Mouse (Mus musculus): ENCODE results near the gene Gm6309. TPM values are rescaled to one million over a fixed set of nuclear protein-coding genes. Genes with fewer than 3 reads are reported as not detected.
"Not testable (repeated sequence)": the region's sequence is repeated elsewhere in the genome, so short reads cannot be mapped to it uniquely, and the experiment has no call there.

Gene Gm6309
- polyA plus RNA-seq, 1 experiment from 2014 or later: not detected

DNA sequence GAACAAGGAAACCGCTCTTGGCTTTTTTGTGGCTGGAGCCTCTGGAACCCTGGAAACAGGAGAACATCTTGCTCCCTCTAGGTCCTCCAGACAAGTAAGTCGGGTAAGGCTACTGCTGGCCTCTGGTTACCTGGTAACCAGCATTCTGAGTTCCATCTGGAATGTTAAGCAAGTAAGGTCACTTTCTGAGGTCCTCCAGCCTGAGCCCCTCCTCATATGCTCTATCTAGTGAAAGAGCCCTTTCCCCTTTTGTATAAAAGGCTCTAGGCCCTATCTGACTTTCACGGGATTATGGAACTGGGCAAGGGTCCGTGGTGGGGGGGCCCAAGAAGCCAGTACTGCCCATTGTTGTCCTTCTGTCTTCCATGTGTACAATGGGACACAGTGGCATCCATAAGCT, 14.7 kb upstream of the Gm6309 start, which contains the start of gene 1700001J03Rik:
Gene 1700001J03Rik, minus strand, starts transcription at position 101 of the 400 bp plus-strand sequence.
- 63% methylated on average over 4 of the region's 4 CpGs for WGBS (ENCODE audit: insufficient replicate concordance)
- not testable (repeated sequence) for H3K9me3 ChIP-seq (replicated peaks); H3K36me3 ChIP-seq; H3K4me3 ChIP-seq (replicated peaks); H3K27ac ChIP-seq; H3K9ac ChIP-seq; H3K4me1 ChIP-seq (replicated peaks); ATAC-seq (ENCODE audit: low read depth); H3K4me2 ChIP-seq; H3K27me3 ChIP-seq; DNase-seq

DNA sequence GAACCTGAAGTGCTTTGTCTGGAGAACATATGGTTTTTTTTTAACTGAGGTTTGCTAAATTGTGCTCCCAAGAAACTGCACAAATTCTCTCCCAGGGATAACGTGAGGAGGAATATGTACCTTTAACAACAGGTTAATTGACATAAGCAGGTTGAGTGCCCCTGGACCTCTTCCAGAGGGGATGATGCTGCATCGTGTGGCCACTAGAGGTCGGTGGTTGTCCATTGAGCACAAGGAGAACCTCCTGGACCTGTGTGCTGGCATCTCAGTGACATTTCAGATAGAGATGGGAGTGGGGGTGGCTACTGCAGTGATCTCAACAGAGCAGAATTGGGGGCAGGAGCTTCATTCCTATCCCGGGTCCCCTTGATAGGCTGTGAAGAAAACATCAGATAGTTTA, 2.2 kb upstream of the Gm6309 start:
- H3K27ac ChIP-seq; ATAC-seq (ENCODE audit: low read depth); H3K4me1 ChIP-seq (replicated peaks); H3K36me3 ChIP-seq; H3K4me2 ChIP-seq; DNase-seq; H3K27me3 ChIP-seq; H3K9me3 ChIP-seq (replicated peaks); H3K9ac ChIP-seq; H3K4me3 ChIP-seq (replicated peaks): not testable (repeated sequence)
- 44% methylated on average over 4 of the region's 4 CpGs for WGBS (ENCODE audit: insufficient replicate concordance)

DNA sequence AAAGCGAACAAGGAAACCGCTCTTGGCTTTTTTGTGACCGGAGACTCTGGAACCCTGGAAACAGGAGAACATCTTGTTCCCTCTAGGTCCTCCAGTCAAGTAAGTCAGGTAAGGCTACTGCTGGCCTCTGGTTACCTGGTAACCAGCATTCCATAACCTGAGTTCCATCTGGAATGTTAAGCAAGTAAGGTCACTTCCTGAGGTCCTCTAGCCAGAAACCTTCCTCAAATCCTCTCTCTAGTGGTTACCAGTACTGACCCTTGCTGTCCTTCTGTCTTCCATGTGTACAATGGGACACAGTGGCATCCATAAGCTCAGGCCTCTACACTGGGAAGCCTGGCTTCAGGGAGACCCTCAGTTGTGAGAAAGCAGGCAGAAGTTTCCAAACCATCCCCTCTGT, 10.1 kb downstream of the Gm6309 start, which contains the start of gene Gm5565:
Gene Gm5565, minus strand, starts transcription at position 101 of the 400 bp plus-strand sequence.
- not testable (repeated sequence) for H3K4me2 ChIP-seq; H3K4me1 ChIP-seq (replicated peaks); H3K27me3 ChIP-seq; H3K4me3 ChIP-seq (replicated peaks); DNase-seq; H3K36me3 ChIP-seq; ATAC-seq (ENCODE audit: low read depth); H3K9ac ChIP-seq; H3K9me3 ChIP-seq (replicated peaks); H3K27ac ChIP-seq
- WGBS (ENCODE audit: insufficient replicate concordance): 79% methylated on average over 3 of the region's 3 CpGs

DNA sequence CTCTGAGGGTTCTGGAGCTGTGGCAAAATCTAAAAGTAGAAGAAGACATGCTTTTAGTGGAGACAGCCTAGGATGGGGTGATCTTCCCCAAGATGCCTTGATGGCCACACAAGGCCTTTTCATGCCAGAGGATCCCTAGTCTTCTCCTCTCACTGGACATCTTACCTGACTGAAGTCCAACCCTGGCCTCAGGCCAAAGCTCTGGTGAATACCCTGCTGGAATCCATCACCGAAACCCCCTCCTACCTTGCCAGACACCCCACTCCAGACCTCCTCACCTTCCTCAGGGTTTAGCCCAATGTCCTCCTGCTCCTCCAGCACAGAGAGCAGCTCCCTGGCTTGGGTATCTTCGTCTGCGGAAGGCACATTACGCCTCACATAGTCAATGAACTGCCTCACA, 12.2 kb downstream of the Gm6309 start:
- ATAC-seq (ENCODE audit: low read depth); H3K4me3 ChIP-seq (replicated peaks); H3K9ac ChIP-seq; H3K27me3 ChIP-seq; H3K4me1 ChIP-seq (replicated peaks); H3K27ac ChIP-seq; DNase-seq; H3K9me3 ChIP-seq (replicated peaks); H3K4me2 ChIP-seq; H3K36me3 ChIP-seq: not testable (repeated sequence)
- 66% methylated on average over 4 of the region's 4 CpGs for WGBS (ENCODE audit: insufficient replicate concordance)

DNA sequence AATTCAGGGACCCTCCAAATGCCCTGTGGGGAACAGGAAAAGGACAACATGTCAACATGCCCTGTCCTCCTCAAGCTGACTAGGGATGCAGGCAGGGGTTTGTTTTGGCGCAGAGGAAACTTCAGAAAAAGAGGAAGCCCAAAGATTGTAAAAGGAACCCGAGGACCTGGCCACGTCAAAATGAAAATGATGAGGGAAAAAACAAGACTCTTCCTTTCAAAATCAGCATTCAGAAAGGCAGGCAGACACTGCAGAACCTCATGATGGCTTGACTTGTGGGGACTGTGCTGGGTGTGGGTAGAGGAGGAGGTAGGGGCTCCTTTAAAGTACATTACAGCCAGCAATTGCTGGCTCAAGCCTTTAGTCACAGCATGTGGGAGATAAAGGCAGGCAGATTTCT, 20.1 kb downstream of the Gm6309 start:
- Histone ChIP-seq H3K9ac (no peak overlapping the region), H3K27me3 (no peaks in the 10 kb centered on the region), H3K27ac (no peak overlapping the region), H3K4me3 (replicated peaks) (no peak overlapping the region), H3K36me3 (no peaks in the 10 kb centered on the region), H3K9me3 (replicated peaks) (peaks cover 3% of the 10 kb centered on the region; the same call in 1 of the 2 replicates), H3K4me1 (replicated peaks) (no peaks in the 10 kb centered on the region), H3K4me2 (no peak overlapping the region)
- DNase-seq (no peak), ATAC-seq (ENCODE audit: low read depth) (no peak)
- WGBS (ENCODE audit: insufficient replicate concordance): 42% methylated on average over 3 of the region's 3 CpGs

DNA sequence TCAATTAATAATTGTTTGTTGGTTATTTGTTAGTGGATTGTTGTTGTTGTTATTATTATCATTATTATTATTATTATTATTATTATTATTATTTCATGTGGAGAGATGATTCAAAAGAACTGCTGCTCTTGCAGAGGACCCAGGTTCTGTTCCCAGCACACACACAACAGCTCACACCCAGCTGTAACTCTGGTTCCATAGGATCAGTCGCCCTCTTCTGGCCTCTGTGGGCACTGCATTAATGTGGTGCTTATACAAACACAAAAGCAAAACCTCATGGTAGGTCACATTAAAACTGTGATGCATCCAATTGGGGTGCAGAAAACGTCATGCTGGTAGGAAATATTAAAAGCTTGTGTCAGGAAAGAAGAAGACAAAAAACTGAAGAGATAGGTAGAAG, 22.6 kb downstream of the Gm6309 start:
- WGBS (ENCODE audit: insufficient replicate concordance): 18% methylated on average over 2 of the region's 2 CpGs
- no peaks in the 10 kb centered on the region for H3K36me3 ChIP-seq
- no peaks in the 10 kb centered on the region for H3K4me1 ChIP-seq (replicated peaks)
- ATAC-seq (ENCODE audit: low read depth): no peak
- no peak overlapping the region for H3K4me3 ChIP-seq (replicated peaks)
- H3K27me3 ChIP-seq: no peaks in the 10 kb centered on the region
- no peak for DNase-seq
- no peak overlapping the region for H3K4me2 ChIP-seq
- no peak overlapping the region for H3K9ac ChIP-seq
- H3K9me3 ChIP-seq (replicated peaks): peaks cover 7% of the 10 kb centered on the region; the same call in 1 of the 2 replicates
- no peak overlapping the region for H3K27ac ChIP-seq

Other genes starting within 250 kb of the Gm6309 start
- not detected in 2 replicates for gene Cyp3a25, start 161.1 kb downstream of the Gm6309 start, polyA plus RNA-seq (2015; fragmentation: Nextera tagmentation; extraction: Ambion mirVana)
- not detected in 2 replicates for gene Cyp3a59, start 91.5 kb downstream of the Gm6309 start, polyA plus RNA-seq (2015; fragmentation: Nextera tagmentation; extraction: Ambion mirVana)
- gene Gm5565, start 10.2 kb downstream of the Gm6309 start, polyA plus RNA-seq (2015; fragmentation: Nextera tagmentation; extraction: Ambion mirVana): not detected in 2 replicates
- gene 1700001J03Rik, start 14.6 kb upstream of the Gm6309 start, polyA plus RNA-seq (2015; fragmentation: Nextera tagmentation; extraction: Ambion mirVana): not detected in 2 replicates
- gene Rnf6, start 50.8 kb upstream of the Gm6309 start, polyA plus RNA-seq (2015; fragmentation: Nextera tagmentation; extraction: Ambion mirVana): 21.3 and 28.2 TPM in 2 replicates
- 19.9 and 20.4 TPM in 2 replicates for gene Cdk8, start 60.5 kb upstream of the Gm6309 start, polyA plus RNA-seq (2015; fragmentation: Nextera tagmentation; extraction: Ambion mirVana)
- gene Wasf3, start 214.3 kb upstream of the Gm6309 start, polyA plus RNA-seq (2015; fragmentation: Nextera tagmentation; extraction: Ambion mirVana): 0.05 and 0.10 TPM in 2 replicates